Mouse (Mus musculus) 3T3-L1 (cell line): ENCODE data around the gene Bag6.
A peak's percentile ranks its signal among the peaks of the same experiment; 100 is the strongest.

Experiments
- DNase-seq: peaks from one replicate; pipeline ENCODE4 v3.0.0-alpha.2; 2015; ENCODE audit warnings: low read depth, low spot score

Bag6 gene

DNA sequence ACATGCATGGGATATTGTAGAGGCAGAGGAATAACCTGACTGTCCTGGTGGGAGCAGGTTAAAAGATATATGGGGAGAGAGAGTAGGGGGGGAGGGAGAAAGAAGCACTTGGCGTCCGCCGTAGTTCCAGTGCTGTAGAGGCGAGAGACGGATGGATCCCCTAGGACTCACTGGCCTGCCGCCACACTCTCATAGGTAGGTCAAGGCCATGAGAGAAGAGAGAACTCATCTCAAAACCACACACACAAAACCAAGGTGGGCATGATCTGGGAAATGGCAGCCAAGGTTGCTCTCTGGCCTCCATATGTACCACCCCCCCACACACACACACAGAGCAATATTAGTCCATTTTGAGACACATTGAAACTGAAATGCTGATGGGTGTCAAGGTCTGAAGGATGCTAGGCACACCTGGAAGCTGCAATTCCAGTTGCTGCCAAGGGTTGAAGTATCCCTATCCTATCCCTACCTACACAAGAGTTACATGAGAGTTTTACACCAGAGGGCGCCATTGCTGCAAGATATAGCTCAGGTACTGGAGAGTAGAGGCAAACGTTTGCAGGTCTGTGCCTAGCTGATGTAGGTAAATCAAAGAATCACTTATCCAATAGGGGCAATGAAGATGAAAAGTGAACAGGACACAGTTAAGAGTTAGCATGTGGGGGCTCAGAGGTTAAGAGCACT lies 31.5 kb downstream of the Bag6 start:
- DNase-seq: peak; percentile 88

DNA sequence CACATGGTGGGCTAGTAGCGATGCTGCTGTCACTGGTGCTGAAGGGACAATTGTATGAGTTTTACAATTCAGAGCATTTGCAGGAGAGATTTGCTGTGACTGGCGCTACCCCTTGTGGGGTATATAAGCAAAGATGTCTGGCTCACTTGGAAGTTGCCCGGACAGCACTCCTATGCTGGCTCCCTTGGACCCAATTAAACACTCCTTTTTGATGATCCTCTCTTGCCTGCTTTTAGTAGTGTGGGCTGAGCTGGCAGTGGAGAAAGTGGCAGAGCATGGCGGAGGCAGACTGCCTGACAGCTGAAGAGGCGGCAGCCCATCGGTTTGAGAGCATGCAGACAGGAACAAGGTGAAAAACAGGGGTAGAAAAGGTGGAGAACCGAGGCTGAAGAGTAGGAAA lies 32.8 kb downstream of the Bag6 start:
- no peak for DNase-seq

- peak; percentile 83 for DNase-seq
These were observed 33.7 kb downstream of the Bag6 start for GRCm38 (mm10) chr17:35168541-35169207.

GRCm38 (mm10) chr17:35172445-35173234 lies 37.7 kb downstream of the Bag6 start:
- DNase-seq: no peak

GRCm38 (mm10) chr17:35173329-35173728 lies 38.4 kb downstream of the Bag6 start:
- DNase-seq: no peak

DNA sequence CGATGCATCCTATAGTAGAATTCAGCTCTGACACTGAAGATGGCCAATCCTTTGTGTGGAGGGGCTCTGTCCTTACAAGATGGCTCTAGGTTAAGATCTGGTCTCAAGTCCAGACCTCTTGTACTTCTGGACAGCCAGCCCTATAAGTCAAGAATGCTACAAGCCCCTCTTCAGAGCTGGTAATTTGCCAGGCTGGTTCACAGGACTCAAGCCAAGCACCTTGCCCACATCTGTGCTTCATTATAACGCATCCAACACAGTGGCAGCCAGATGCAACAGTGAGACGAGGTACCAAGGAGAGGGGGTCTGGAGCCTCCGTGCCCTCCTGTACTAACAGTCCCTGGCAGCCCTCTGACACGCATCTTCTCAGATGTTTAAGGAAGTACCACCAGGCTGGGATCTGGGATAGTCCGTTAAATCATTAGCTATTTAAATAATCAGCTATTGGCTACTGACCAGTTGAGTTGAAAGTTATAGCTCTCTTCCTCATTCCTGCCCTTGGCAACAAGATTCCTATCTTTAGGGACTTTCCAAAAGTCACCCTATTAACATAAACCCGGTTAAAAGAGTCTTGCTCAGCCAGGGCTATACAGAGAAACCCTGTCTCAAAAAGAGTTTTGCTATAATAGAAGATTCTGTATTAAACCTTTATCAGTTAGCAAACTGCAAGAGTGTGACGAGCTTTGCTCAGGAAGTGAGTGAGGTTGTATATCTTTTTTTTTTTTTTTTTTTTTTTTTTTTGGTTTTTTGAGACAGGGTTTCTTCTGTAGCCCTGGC lies 39.4 kb downstream of the Bag6 start:
- DNase-seq: peak; percentile 59

- no peak for DNase-seq
These were observed 40.4 kb downstream of the Bag6 start for GRCm38 (mm10) chr17:35175382-35175781.

DNA sequence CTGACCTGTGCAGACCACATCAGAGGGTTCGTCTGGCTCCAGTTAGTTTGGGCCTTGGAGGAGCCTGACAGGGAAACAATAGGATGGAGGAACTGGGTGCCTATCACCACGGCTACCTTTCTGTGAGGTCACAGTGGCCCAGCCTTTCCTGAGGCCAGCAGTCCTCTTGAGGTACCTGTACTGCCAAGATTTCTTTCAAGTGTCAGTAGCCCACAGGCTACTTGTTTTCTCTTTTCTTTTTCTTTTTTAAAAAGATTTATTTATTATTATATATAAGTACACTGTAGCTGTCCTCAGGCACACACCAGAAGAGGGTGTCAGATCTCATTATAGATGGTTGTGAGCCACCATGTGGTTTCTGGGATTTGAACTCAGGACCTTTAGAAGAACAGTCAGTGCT lies 41.0 kb downstream of the Bag6 start, which contains the start of gene Aif1:
Gene Aif1 (minus strand): TSS at position 101 of the 400 bp plus-strand sequence.
- DNase-seq: no peak

DNA sequence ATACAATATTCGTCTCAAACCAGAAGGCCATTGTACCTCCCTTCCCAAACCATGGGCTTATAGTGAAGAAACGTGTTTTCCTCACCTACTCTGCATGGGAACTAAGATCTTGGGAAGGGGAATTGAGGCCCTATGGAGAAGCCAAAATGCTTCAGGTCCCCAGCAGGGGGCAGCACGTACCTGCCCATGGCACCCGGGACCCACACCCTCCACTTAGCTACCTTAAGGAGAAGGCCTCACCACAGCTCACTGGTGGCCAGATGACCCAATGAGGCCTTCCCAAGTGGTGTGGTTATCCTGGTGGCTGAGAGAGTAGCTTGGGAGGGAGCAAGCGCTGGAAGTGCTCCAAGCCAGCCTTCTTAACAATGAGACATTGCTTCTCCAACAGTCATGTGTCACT lies 43.5 kb downstream of the Bag6 start:
- peak; percentile 87 for DNase-seq

GRCm38 (mm10) chr17:35180093-35180492 lies 45.1 kb downstream of the Bag6 start:
- no peak for DNase-seq

DNA sequence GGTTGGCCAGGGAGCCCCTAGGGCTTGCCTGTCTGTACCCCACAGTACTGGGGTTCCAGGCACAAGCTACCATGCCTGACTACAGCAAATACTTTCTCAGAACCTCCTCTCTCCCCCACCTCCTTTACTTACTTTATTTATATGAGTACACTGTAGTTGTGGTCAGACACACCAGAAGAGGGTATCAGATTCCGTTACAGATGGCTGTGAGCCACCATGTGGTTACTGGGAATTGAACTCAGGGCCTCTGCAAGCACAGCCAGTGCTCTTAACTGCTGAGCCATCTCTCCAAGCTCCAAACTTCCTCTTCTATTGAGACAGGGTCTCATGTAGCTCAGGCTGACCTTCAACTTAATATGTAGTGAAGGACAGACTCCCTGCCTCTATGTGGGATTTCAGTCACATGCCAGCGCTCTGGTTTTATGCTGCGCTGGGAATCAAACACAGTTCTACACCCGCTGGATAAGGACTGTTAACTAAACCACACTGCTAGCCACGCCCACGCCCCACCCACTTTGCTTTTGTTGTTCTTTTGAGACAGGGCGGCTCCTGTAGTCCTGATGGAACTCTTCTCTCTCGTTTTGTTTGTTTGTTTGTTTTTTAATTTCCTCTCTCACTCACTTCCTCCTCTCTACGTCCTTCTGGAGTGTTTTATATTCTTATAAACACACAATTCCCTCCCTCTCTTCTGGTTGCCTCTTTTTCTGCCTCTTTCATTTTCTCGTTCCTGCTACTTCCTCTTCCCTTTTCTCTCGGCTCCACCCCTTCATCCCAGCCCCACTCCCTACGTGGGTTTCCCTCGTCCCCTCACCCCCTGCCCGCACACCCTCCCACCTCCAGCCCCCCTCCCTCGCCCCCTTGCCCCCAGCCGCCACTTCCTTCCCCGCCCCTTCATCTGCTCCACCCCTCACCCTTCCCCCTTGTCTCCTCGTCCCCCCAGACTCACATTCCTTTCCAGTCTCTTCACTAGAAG lies 50.9 kb downstream of the Bag6 start:
- DNase-seq: peak; percentile 91

DNA sequence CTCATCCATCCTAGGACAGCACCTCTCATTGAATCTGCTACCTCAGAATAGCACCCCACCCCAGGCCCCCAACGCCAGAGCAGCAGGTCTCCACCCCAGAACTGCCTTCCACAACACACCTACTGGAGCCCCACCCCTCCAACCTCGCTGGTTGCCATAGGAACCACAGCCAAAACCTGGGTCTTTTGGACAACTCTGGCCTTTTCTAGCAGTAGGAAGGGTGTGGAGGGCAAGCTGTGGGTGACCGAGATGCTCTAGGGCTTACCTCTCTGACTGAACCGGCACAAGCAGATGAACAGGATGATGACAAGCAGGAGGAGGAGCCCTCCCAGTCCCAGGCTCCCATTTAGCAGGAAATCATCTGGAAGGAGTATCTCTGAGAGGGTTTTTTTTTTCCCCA lies 51.7 kb downstream of the Bag6 start:
- peak; percentile 72 for DNase-seq

DNA sequence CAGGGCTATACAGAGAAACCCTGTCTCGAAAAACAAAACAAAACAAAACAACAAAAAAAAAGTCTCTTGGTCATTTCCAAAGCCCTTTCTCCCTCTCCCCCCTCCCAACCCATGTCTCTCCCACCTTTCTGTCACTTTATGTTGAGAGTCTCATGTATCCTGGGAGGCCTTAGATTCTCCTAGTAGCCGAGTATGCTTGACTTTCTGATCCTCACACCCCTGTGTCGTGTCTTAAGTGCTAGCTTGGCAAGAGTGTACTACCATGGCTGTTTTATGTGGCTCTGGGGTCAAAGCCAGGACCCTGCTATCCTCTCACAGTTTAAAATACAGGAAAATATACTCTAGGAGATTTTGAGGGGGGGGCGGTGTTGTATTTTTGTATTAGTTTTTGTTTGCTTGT lies 52.4 kb downstream of the Bag6 start:
- no peak for DNase-seq

DNA sequence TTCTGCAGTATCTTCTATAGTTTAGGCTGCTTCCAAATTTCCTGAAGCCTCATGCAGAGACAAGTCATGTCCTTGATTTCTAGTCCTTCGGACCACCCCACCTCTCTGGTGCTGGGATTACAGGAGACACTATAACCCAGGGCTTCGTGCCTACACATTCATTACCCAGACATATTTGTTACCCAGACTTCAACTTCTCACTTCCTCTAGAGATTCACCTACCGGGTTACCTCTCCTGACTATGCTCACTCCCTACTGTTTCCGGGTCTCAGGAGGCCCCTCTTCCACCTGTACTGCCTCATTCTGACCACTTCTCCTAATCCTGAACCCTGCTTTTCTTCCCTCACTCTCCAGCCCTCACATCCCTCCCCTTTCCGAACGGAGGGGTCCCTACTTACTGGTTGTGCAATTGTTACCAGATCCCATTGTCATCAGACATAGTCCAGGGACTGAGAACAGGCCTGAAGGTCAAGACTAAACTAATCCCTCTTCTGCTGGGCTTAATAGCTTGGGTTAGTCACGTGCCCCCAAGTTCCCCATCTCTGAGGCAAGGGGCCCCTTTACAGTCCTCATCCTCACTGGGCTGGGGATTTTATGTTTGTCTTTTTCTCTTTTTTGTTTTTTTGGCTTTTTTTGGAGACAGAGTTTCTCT lies 53.1 kb downstream of the Bag6 start, which contains the start of gene Lst1:
Gene Lst1 (minus strand): TSS at position 481 of the 652 bp plus-strand sequence.
- no peak for DNase-seq

DNA sequence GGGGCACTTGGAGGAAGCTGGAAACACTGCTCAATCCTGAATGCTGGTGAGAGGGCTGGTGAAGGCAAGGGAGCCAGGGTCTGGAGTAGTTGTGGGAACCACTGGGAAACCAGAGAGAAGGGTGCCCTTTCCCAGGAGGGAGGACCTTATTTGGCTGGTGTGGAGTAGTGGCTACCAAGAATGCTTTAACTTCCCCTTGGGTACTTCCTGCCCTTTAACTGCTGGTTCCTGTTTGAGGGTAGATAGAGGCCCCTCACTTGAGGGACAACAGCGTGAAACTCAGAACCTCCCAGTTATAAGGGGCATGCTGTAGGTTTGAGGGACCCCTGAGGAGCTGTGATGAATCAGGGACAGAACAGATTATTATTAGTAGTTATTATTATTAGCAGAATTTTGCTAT lies 54.2 kb downstream of the Bag6 start:
- DNase-seq: no peak

DNA sequence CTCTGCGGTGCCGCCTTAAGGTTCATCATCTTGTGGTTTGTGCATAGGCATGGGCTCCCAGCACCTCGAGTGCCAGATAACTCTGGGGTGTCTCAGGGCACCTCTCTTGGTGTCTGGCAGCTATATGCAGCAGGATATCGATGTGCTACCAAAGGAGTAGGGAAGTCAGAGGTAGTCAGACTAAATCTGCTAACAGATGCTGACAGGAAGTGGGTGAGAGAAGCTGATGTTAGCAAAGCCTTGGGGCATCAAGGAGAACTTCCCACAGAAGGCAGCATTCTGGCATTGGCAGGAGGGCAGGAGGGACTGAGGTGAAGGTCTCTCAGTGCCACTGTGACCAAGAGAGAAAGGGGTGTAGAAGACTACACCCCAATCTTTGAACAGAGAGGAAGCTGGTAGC lies 55.1 kb downstream of the Bag6 start:
- DNase-seq: peak; percentile 33

GRCm38 (mm10) chr17:35191723-35192122 lies 56.7 kb downstream of the Bag6 start:
- no peak for DNase-seq

GRCm38 (mm10) chr17:35192924-35193323 lies 57.9 kb downstream of the Bag6 start:
- DNase-seq: no peak

DNA sequence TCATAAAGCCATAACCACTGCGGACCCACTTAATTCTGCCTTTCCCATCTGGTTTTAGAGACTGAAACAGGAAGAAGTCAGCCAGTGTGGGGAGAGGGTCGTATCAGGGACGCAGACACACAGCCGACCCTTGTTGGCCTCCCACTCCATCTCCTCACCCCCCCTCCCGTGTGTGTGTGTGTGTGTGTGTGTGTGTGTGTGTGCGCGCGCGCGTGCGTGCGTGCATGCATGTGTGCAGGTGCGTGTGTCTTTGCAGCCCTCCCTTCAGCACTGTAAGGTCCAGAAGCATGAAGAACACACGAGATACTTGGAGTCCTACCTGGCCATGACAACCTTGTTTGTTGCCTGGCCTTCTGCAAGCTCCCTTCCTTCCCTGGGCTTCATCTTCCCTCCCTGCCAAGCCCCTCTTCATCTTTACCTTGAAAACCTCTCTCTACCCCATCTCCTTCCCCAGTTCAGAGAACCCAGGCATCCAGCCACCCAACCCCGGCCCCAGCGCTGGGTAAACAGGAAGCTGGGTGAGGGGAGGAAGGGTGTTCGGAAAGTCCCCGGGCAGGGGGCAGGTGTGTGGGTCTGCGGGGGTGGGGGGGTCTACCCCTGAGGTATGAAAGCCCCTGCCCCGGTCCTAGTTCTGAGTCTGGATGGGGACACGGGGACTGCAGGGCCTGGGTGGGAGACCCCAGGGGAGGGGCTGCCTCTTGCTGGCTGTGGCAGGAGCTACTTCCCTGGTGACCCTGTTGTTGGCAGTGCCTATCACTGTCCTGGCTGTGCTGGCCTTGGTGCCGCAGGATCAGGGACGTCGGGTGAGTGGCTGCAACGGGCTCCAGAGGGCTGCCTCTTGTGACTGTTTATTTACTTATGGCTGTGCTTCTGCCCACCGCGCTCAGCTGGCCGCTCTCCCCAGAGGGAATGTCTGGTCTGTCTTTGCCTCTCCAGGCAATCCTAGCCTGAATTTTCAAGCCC lies 59.2 kb downstream of the Bag6 start, which contains the start of gene Ltb:
Gene Ltb (plus strand): TSS at position 559 of the 963 bp plus-strand sequence.
- DNase-seq: no peak
